ENCODE assay signal across 8 mouse cellular contexts in genomic region chr12:41023511-41024421, GRCm38 (mm10). TPM values are rescaled to one million over a fixed set of nuclear protein-coding genes. Genes with fewer than 3 reads are reported as not detected.
DNase-seq lines count a peak whose midpoint lies in the region; ATAC-seq lines count a peak whose summit lies in the region.

Gene Immp2l (plus strand): TSS chr12:41024090.

- peak within 1 kb of the TSS; percentile 86 for H3K9ac ChIP-seq in heart, embryonic 13.5 days
- peak within 1 kb of the TSS; percentile 95 for H3K9ac ChIP-seq in liver, embryonic 12.5 days
- H3K9ac ChIP-seq in stomach, embryonic 15.5 days: peak within 1 kb of the TSS; percentile 85

- H3K4me2 ChIP-seq in heart, embryonic 13.5 days: peak within 1 kb of the TSS; percentile 72
- H3K4me2 ChIP-seq in liver, embryonic 12.5 days: peak within 1 kb of the TSS; percentile 91
- peak within 1 kb of the TSS; percentile 85 for H3K4me2 ChIP-seq in stomach, embryonic 15.5 days

- peak; percentile 99 for DNase-seq in CD4-positive, CD25-positive, alpha-beta regulatory T cell, adult 2 months (ENCODE audit: low read depth, low spot score)
- peak; percentile 50 for DNase-seq in fat pad, adult 2 months (ENCODE audit: extremely low read depth, low read depth, low spot score)
- DNase-seq in kidney, postnatal 10 days: peak; percentile 97
- peak; percentile 98 for DNase-seq in natural killer cell, adult 2 months (ENCODE audit: low spot score in 2 of 2)

- H3K36me3 ChIP-seq in heart, embryonic 13.5 days: no peaks in the 10 kb centered on the region
- H3K36me3 ChIP-seq in liver, embryonic 12.5 days: no peaks in the 10 kb centered on the region
- H3K36me3 ChIP-seq in stomach, embryonic 15.5 days: no peaks in the 10 kb centered on the region

- H3K9me3 ChIP-seq in heart, embryonic 13.5 days: no peaks in the 10 kb centered on the region
- no peaks in the 10 kb centered on the region for H3K9me3 ChIP-seq in liver, embryonic 12.5 days (replicated peaks)
- H3K9me3 ChIP-seq in stomach, embryonic 15.5 days: no peaks in the 10 kb centered on the region

- peak; percentile 97 for ATAC-seq in heart, embryonic 13.5 days (ENCODE audit: extremely low read depth, insufficient number of reproducible peaks, low FRiP score, low TSS enrichment)
- peak; percentile 94 for ATAC-seq in liver, embryonic 12.5 days
- peak; percentile 98 for ATAC-seq in stomach, embryonic 15.5 days (ENCODE audit: insufficient read depth, low FRiP score, low read depth)

- H3K27me3 ChIP-seq in heart, embryonic 13.5 days (replicated peaks): no peaks in the 10 kb centered on the region
- no peaks in the 10 kb centered on the region for H3K27me3 ChIP-seq in liver, embryonic 12.5 days (replicated peaks)
- no peaks in the 10 kb centered on the region for H3K27me3 ChIP-seq in stomach, embryonic 15.5 days (replicated peaks)

- WGBS in heart, embryonic 13.5 days: 3% methylated on average over 55 of the region's 68 CpGs
- 3% methylated on average over 68 of the region's 68 CpGs for WGBS in liver, embryonic 12.5 days (ENCODE audit: insufficient replicate concordance)
- WGBS in stomach, embryonic 15.5 days: 4% methylated on average over 57 of the region's 68 CpGs

- H3K27ac ChIP-seq in brown adipose tissue, adult 24 weeks (replicated peaks; ENCODE audit: low read depth, low read length): peak within 1 kb of the TSS; percentile 74
- peak within 1 kb of the TSS; percentile 42; the same call in 1 of the 2 replicates for H3K27ac ChIP-seq in heart, embryonic 13.5 days (replicated peaks)
- peak within 1 kb of the TSS; percentile 83 for H3K27ac ChIP-seq in liver, embryonic 12.5 days
- peak within 1 kb of the TSS; percentile 68 for H3K27ac ChIP-seq in stomach, embryonic 15.5 days

- H3K4me1 ChIP-seq in brown adipose tissue, adult 24 weeks (ENCODE audit: control insufficient read depth, insufficient read depth, insufficient read length, low read length): peaks cover 3% of the 10 kb centered on the region; the same call in 1 of the 2 replicates
- peaks cover 7% of the 10 kb centered on the region for H3K4me1 ChIP-seq in heart, embryonic 13.5 days
- H3K4me1 ChIP-seq in liver, embryonic 12.5 days: peaks cover 22% of the 10 kb centered on the region
- no peaks in the 10 kb centered on the region for H3K4me1 ChIP-seq in stomach, embryonic 15.5 days

- H3K4me3 ChIP-seq in brown adipose tissue, adult 24 weeks (ENCODE audit: insufficient read depth, low read depth, low read length): peak within 1 kb of the TSS; percentile 98
- peak within 1 kb of the TSS; percentile 63 for H3K4me3 ChIP-seq in heart, embryonic 13.5 days
- H3K4me3 ChIP-seq in liver, embryonic 12.5 days: peak within 1 kb of the TSS; percentile 81
- H3K4me3 ChIP-seq in stomach, embryonic 15.5 days (replicated peaks): peak within 1 kb of the TSS; percentile 79

RNA-seq across cellular contexts. Expression of gene Immp2l, which starts in this region (rescaled TPM):
- polyA plus RNA-seq in brown adipose tissue, adult 24 weeks (2012; ENCODE audit: insufficient read depth, insufficient read length, missing spikeins): 129 and 204 TPM in 2 replicates
- polyA plus RNA-seq in heart, embryonic 13.5 days (2015; fragmentation: Nextera tagmentation; extraction: Ambion mirVana): 10.3 and 12.5 TPM in 2 replicates
- 11.6 and 13.0 TPM in 2 replicates for polyA plus RNA-seq in liver, embryonic 12.5 days (2016; fragmentation: Nextera tagmentation; extraction: Ambion mirVana)
- 15.6 and 23.6 TPM in 2 replicates for polyA plus RNA-seq in stomach, embryonic 15.5 days (2015; fragmentation: Nextera tagmentation; extraction: Ambion mirVana)

Comparison
In these comparisons a context has a peak if more than half of its experiments do, and no peak if none do; other contexts are left out.
1. Peak in every context shown above with its lines: DNase-seq, ATAC-seq, H3K4me3 ChIP-seq and H3K27ac ChIP-seq.